Mouse (Mus musculus) ovary, adult 2 months (tissue): ENCODE results near the gene Adpgk. TPM values are rescaled to one million over a fixed set of nuclear protein-coding genes. Genes with fewer than 3 reads are reported as not detected.

ENCODE experiments used
- polyA plus RNA-seq: library from polyadenylated mRNA; depleted of rRNA; stranded (reverse); fragments of >200 nt; gene quantifications from 2 replicates; pipeline ENCODE4 v1.2.3, GENCODE M21; 2012; rRNA removed

Gene Adpgk
- polyA plus RNA-seq: 31.0 and 34.6 TPM in 2 replicates

DNA sequence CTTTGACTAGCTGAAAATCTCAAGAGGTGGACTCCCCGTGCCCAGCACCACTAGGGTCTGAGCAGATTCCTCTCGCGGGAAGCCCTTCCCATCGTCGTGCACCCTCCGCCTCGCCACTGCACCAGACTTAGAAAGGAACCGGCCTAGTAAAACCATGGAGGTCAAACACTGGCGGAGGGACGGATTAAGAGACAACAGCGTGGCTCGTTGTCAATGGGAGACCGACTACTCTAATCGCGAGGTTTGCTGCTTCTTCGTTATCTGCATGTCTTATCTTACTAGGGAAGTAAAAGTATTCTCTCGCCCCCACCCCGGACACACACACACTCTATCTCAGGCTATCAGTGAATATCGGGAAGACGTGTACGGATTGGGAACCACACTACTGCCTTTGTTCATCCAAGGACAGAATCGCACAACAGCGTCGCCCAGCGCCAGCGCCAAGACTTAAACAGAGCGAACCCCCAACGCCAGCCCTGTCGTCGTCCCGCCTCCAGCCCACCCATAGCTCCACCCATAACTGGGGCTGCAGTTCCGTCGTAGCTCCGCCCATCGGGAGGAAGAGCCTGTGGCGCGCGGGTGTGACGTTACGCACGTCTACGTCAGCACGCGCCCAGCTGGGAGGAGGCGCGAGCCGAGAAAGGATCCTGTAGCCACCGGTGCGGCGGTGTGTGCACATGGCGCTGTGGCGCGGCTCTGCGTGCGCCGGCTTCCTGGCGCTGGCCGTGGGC is at the start of gene Adpgk:
Gene Adpgk, plus strand, starts transcription at position 602 of the 731 bp plus-strand sequence.

DNA sequence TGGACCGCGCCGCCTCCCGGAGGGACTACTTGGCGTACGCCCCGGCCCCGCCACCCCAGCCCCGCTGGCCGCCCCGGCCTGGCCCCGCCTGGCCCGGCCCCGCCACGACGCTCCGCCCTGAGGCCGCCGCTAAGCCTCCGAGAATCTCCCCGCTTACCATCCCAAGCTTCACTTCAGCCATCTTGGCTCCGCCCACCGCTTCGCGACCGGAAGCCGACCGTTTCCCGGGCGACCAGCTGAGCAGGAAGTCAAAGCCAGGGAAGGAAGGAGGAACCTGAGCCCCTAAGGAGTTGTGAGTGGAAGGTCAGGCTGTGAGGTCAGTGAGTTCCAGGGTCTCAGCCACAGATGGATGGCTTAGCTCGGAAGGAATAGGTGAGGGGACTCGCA is 61.9 kb downstream of the Adpgk start, which contains the start of gene Bbs4:
Gene Bbs4, minus strand, starts transcription at position 256 of the 387 bp plus-strand sequence.

Other genes starting within 250 kb of the Adpgk start
- gene Bbs4, start 62.0 kb downstream of the Adpgk start, polyA plus RNA-seq: 3.6 and 4.2 TPM in 2 replicates
- gene Arih1, start 195.1 kb downstream of the Adpgk start, polyA plus RNA-seq: 35.9 and 47.1 TPM in 2 replicates
- gene Hexa, start 248.0 kb downstream of the Adpgk start, polyA plus RNA-seq: 95.3 and 149 TPM in 2 replicates
- gene Tmem202, start 248.3 kb downstream of the Adpgk start, polyA plus RNA-seq: 0.51 and 0.73 TPM in 2 replicates